Mouse (Mus musculus) cerebellum, adult (tissue): ENCODE measurements around the gene Kiss1r.
A peak's percentile ranks its signal among the peaks of the same experiment; 100 is the strongest.

Source experiments
- ATAC-seq: cut with Nextera tagmentation; 2 replicates; pipeline ENCODE4 v1.9.2; 2017; ENCODE audit warnings: mild to moderate bottlenecking, moderate library complexity, mixed read lengths; ENCODE audit not compliant: insufficient number of reproducible peaks, low FRiP score, low TSS enrichment

The Kiss1r gene

DNA sequence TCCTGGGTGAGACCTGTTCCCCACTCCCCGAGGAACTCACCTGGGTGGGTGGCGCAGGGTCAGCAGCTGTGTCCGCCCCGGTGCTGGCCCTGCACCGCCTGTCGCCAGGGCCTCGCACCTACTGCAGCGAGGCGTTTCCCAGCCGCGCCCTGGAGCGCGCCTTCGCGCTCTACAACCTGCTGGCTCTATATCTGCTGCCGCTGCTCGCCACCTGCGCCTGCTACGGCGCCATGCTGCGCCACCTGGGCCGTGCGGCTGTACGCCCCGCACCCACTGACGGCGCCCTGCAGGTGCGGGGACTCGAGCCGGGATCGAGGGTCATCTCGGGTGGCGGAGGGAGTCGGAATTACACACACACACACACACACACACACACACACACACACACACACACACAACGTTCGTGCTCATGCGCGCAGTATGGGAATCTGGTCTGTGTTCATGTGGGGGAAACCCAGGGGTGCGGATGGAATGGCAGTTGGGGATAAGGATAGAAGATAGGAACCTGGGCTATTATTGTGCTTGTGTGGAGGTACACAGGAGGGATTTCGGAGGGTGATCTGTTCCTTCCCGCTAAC, 4.3 kb downstream of the Kiss1r start, which contains the start of gene R3hdm4:
TSS of gene R3hdm4 (minus strand) at position 251 of the 578 bp plus-strand sequence.
- ATAC-seq, result no peak

DNA sequence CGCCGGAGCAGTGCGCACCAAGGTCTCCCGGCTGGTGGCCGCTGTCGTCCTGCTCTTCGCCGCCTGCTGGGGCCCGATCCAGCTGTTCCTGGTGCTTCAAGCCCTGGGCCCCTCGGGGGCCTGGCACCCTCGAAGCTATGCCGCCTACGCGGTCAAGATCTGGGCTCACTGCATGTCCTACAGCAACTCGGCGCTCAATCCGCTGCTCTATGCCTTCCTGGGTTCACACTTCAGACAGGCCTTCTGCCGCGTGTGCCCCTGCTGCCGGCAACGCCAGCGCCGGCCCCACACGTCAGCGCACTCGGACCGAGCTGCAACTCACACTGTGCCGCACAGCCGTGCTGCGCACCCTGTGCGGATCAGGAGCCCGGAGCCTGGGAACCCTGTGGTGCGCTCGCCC, 4.8 kb downstream of the Kiss1r start:
- ATAC-seq, result no peak

DNA sequence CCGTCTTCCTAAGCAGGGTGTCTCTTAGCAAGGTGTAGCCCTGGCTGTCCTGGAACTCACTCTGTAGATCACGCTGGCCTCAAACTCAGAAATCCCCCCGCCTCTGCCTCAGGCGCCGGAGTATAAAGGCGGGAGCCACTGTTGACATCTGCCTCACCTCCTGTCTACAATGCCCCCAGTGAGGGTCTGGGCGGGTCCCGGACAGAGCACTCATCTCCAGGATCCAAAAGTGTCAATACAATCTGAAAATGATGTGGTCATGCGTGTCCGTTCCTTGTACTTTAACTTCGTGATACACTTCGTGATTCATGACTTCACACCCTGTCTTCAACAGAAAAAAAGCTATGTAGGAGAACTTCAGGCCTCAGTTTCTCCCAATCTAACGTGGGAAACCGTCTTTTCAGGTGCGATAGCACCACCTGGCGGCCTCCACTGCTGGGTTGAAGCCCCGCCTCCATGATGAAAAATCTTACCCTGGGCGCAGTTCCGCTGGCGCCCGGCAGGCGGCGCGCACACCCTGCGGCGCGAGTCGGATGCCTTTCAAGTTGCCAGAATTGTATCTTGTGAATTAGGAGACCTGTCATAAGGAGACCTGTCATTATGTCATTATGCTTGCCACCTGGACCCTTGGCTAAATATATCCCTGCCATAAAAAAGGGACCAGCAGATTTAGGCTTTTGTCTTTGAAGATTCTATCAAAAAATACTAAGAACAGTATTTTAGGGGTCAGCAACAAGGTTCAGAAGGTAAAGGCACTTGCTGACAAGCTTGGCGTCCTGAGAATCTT, 8.4 kb downstream of the Kiss1r start:
- ATAC-seq, result no peak

DNA sequence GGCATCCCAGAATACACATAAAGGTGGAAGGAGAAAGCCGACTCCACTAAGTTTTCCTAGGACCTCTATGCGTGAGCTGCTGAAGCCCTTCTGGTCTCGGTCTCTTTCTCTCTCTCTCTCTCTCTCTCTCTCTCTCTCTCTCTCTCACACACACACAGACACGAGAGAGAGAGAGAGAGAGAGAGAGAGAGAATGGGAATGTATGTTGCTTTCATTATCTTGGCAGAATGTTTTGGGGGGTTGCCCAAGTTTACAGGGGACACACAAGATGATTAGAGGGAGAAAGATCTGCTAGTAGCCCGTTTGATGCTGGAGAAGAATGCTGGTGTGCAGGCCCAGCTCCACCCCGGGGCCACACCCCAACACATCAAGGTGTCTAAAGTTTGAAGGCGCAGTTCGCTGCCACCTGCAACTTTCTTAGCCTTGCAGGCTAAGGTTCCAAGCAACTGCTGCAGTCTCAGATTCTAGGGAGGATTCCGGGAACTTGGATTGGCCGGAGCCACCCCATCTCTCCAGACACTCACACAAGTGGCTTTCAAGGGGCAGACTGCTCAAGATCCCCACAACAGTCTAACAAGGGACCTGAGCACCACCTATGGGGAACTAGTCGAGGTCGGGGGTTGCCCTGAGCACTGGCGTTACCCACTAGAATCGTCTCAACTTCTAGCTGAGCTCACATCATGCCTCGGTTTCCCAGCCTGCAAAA, 9.2 kb downstream of the Kiss1r start:
- ATAC-seq, result no peak

DNA sequence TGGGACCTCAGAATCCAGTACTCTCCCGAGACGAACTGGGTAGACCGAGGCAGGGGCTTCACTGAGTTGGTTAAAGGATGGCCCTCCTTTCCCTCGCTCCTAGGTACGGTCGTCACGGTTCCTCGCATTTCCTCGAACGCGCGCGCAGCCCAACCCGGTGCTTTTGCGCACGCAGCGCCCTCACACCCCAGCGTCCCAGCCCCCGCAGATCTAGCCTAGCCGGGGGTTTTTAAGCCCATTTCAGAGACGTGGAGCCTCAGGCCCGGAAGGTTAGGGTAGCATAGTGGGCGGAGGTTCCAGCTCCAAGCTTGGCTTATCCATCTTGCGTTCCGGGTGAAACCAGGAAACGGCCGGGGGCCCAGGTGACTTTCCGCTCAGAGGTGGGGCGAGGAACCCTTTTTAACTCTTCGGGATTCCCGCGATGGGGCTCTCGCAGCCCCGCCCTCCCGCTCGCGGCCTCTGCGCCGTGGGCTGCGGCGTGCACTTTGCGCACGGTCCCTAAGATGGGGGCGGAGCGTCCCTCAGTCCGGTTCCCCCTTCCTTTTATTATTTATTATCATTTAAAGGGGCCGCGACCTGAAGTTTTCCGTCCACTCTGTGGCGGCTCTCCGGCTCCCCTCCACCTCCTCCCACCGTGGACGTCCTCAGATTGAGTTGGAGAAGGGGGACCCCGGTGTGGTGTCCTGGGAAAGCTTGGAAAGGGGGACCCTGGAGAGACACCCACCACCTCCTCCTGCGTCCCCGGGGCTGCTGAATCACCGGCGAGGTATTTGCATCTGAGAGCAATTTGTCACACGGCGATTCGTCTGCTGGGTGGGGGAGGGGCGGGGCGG, 9.9 kb downstream of the Kiss1r start, which contains the start of gene Arid3a:
TSS of gene Arid3a (plus strand) at position 553 of the 833 bp plus-strand sequence.
- peak; percentile 39; the same call in 1 of the 2 replicates for ATAC-seq

DNA sequence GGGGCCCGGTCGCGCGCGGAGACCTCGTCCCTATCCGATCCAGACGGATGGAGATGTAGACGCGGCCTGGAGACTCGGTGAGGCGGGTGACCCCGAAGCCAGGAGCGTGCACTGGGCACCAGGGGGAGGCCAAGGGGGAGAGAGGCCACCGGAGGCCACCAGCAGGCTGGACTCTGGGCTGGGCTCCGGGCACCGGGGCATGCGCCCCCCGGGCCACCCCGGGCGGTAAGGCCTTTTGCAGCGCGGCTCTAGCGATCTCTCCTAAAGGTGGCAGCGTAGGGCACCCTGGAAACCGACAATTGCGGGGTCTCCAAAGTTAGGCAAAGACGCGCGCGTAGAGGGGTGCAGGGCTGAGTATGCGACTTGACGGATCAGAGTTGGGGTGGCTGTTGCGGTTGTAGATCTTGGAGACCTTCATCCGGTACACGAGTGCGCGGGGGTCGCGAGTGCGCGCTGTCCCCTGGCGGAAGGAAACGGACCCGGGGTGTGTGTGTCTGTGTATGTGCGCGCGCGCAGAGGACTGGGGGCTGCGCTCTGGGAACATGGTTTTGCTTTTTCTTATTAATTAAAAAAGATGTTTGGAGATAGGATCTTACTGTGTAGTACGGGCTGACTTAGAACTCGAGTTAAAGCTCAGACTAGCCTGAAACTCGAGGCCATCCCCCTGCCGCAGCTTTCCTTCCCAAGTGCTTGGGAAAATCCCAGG, 10.7 kb downstream of the Kiss1r start:
- ATAC-seq, result no peak

DNA sequence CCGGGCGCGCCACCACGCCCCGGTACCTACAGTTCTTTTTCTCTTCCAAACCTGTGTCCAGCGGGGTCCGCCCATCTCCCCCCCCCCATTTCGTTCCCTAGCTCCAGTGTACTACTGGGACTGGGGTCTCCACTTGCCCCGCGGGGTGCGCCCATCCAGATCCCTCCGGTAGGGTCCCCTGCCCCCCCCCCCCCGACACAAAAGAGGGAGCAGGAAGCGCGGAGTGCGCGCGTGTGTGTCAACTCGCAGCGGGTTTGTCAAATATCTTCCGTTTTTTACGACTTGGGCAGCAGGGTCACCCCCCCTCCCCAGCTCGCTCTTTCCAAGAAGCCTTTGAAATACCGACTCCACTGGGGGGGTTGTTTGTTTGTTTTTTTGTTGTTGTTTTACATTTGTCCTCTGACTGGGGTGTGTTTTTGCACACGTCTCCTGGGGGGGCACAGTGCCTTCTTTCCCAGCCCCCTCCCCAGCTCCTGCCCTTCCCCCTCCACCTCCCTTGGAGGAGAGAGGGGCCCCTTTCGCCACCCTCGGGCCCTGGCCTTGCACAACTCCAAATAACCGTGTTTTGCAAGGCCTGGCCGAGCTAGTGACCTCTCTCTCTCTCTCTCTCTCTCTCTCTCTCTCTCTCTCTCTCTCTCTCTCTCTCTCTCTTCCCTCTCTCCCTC, 11.4 kb downstream of the Kiss1r start:
- no peak for ATAC-seq

DNA sequence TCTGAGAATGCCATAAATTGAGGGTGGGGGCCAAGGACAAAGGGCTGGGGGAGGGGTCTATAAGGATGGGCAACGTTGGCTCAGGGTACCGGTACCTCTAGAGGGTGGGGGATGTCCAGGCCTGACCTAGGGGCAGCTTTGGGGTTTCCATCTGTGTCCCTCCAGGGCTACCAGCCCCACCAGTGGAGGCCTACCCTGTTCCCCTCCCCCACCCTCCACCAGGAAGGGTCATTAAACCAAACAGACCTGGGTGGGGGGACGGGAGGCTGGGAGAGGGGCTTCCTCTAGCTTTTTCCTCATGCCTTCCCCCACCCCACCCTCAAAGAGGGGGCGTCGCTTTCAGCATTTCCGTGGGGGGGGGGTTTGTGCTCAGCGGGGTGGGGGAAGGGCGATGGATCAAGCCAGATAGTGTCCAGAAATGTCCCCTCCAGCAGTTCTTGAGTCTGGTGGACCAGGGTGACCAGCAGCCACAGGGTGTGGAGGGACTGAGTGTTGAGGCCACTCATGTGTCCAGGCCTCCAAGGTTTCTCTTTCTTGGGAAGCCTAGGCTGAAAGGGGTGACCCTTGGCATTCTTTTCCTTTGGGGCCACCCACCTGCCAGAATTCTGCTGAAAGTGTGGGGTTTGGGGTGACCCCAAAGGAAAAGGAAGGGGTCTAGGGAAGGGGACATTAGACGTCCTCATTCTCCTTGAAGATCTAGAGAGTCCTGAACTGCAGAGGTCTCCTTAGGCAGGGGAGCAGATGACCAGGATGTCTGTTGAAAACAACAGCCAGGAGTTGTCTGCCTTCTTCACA, 12.3 kb downstream of the Kiss1r start:
- ATAC-seq, result no peak

DNA sequence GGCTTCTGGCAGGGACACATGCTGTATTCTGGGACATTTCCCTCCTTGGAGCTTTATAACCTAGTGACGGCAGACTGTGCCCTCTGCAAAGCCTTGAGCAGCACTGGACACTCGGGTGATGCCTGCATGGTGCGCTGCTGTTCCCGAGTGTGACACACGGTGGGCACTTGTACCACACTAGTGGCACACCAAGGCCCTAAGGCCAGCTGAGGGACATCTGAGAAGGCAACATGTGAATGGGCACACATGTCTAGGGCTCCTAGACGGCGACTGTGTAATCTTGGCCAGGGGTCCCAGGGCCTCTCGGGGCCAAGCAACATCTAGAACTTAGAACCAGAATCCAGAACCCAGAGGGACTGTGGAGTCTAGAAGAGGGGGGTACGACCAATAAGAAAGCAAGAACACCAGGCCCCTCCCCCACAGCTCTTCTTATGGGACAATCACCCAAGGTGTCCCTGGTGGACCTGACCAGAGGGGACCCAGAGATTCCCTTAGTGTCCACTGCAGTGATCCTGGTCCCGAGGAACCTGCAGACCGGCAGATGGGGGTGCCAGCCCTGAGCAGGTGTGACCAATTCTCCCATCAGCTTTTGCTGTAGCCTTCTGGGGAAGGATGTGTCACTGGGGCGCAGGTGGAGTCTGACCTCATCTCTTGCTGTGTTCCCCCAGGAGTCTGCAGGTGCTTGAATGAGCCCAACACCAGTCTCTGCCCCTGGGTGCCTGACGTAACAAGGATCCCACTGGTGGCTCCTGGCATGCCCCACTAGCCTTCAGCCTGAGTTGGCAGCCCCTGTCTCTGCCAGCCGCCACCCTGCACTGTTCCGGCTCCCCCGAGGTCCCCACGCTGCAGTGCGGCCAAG, 13.4 kb downstream of the Kiss1r start:
- ATAC-seq, result no peak

DNA sequence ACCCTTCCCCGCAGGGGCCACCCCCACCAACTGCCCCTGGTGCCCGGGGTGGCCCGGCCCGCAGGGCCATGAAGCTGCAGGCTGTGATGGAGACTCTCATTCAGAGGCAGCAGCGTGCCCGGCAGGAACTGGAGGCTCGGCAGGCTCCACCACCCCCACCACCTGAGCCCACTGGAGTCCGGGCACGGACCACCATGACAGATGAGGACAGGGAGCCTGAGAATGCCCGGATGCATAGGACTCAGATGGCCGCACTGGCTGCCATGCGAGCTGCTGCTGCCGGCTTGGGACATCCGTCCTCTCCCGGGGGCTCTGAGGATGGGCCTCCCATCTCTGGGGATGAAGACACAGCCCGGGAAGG, 14.0 kb downstream of the Kiss1r start:
- ATAC-seq, result no peak

DNA sequence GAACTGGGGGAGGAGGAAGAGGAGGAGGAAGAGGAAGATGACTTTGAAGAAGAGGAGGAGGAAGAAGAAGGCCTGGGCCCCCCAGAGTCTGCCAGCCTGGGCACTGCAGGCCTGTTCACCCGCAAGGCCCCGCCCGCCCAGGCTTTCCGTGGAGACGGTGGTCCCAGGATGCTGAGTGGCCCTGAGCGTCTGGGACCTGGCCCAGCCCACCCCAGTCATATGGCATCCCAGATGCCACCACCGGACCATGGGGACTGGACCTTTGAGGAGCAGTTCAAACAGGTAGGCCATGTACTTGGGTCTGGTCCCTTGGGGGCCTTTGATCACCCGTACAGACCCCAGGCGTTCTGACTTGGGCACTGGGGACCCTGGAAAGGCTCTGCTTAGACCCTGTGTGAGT, 15.0 kb downstream of the Kiss1r start:
- no peak for ATAC-seq

DNA sequence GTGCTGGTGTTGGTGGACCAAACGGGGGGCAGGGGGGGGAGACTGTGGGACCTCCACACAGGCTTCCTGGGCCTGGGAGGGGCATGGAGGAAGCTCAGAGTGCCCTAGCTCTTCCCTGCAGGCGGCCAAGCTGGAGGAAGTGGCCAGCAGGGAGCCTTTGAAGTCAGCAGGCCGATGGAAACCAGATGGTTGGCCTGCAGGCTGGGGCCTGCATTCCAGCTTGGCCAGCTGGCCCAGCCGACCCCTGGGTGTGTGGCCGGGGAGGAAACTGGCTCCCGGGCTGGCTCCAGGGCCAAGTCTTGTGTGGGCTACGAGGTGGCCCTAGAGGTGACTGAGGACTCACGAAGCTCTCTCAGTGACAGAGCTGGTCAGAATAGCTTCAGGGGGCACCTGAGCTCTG, 16.0 kb downstream of the Kiss1r start:
- ATAC-seq, result peak; percentile 10; the same call in 1 of the 2 replicates

DNA sequence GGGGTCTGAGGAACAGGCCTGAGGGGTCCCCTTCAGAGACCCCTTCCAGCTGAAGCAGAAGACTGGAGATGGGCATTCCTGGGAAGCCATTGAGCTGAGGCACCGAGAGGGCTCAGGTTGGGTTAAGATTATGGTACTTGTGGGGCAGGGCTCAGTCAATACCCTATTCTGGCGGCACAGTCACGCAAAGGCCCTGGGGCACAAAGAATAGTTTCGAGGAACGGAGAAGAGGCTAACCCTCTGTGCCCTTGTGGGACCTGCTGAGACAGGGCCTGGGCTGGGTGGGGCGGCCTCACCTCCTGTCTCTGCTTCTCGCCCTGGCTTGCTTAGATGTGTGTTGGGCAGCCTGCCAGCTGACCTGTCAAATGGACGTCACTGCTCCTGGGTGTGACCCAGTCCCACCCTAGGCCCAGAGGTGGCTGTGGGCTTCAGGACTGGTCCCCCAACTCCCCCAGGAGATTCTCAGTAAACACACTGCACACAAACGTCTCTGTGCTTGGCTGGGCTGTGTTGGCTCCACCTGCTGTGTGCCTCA, 16.4 kb downstream of the Kiss1r start:
- no peak for ATAC-seq

DNA sequence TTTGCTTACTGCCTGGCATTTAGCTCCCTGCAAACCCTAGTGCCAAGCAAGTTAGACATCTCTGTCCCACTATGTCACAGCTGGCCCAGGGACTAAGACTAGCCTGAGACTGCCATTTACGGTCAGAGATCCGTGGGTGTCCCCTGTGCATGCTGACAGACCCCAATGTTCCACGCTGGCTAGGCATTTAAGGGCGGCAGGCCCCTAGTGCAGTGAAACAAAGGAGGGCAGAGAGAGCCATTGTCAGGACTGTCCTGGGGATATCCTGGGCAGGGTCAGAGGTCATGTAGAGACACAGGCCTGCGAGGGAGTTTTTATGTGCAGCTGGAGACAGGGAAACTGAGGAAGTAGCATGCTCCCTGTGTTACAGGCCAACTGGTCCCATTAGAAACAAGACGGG, 17.1 kb downstream of the Kiss1r start:
- ATAC-seq, result no peak

DNA sequence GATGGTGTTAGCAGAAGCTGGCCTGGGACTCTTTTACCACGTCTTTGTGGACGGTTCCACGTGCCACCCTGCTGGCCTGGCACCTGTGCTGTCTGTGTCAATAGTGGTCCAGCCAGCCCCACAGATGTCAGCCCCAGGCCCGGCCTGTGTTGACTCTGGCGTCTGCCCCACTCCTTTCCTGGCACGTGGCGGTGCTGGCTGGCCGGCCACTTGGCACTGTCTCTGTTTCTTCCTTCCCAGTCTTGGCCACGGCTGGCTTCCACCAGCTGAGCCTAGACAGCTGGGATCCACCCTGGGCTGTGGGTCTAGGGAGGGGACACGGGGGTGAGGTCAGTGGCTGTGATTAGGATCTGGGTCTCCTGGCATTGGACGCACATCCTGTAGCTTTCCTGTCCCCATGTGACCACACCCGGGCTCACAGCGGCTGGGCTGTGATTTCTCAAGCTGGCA, 17.5 kb downstream of the Kiss1r start:
- ATAC-seq, result no peak

DNA sequence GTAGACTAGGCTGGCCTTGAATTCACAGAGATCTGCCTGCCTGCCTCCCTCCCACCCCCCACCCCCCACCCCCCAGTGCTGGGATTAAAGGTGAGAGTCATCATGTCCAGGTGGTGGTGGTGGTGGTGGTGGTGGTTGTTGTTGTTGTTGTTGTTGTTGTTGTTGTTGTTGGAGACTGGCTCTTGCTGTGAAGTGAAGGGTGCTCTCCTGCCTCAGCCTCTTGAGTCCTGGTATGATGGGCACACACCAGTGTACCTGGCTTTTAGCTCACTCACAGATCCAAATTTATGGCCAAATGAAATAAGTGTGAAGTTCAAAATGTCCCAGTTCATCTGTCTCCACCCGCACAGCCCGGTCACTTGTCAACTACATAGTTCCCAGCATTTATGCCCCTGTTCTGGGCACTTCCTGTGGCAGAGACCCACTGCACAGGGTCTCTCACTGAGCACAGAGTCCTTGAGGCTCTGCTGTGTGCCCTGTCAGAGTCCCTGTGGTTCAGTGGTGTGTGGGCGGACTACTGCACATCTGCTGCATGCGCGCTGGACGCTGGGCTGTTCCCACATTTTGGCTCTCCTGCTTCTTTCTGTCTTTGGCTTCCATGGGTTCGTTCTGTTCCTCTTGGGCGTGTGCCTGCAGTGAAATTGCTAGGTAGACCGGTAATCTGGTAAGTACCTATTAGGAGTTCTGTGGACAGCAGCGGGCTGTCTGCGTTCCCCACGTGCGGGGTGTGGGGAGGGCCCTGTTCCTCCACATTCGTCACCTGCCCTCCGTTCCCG, 18.2 kb downstream of the Kiss1r start:
- no peak for ATAC-seq
